Mouse (Mus musculus): Measurements from ENCODE around the gene Srrm3. TPM values are rescaled to one million over a fixed set of nuclear protein-coding genes. Genes with fewer than 3 reads are reported as not detected.

Gene Srrm3
- polyA plus RNA-seq, 1 experiment from 2014 or later, result 0.57 TPM

- H3K4me3 ChIP-seq (ENCODE audit: low read length), result no peak overlapping the region
- H3K27me3 ChIP-seq (ENCODE audit: control insufficient read depth, insufficient read depth, low read depth, low read length), result no peaks in the 10 kb centered on the region
- no peak for ATAC-seq (ENCODE audit: low read depth)
- no peak overlapping the region for H3K9ac ChIP-seq (ENCODE audit: low read length)
- no peak overlapping the region for H3K4me2 ChIP-seq (ENCODE audit: low read depth, low read length)
- no peak overlapping the region for H3K27ac ChIP-seq (ENCODE audit: low read length)
- H3K36me3 ChIP-seq (ENCODE audit: control insufficient read depth, insufficient read depth, low read length), result peaks cover 23% of the 10 kb centered on the region
- WGBS, result 83% methylated on average over 11 of the region's 11 CpGs
- H3K4me1 ChIP-seq (replicated peaks; ENCODE audit: control insufficient read depth, insufficient read depth, low read length), result peaks cover 22% of the 10 kb centered on the region
- H3K9me3 ChIP-seq (ENCODE audit: control insufficient read depth, low read length), result no peaks in the 10 kb centered on the region
These were observed 105.0 kb downstream of the Srrm3 start for GRCm38 (mm10) chr5:135911633-135912220.

- no peaks in the 10 kb centered on the region for H3K27me3 ChIP-seq (ENCODE audit: control insufficient read depth, insufficient read depth, low read depth, low read length)
- H3K36me3 ChIP-seq (ENCODE audit: control insufficient read depth, insufficient read depth, low read length), result peaks cover 29% of the 10 kb centered on the region
These were observed 106.5 kb downstream of the Srrm3 start for GRCm38 (mm10) chr5:135913201-135913600.

GRCm38 (mm10) chr5:135914156-135914555 lies 107.5 kb downstream of the Srrm3 start:
- Histone ChIP-seq H3K9ac (ENCODE audit: low read length) (no peak overlapping the region; the same call in 1 of the 2 replicates), H3K36me3 (ENCODE audit: control insufficient read depth, insufficient read depth, low read length) (peaks cover 33% of the 10 kb centered on the region), H3K4me2 (ENCODE audit: low read depth, low read length) (no peak overlapping the region), H3K4me3 (ENCODE audit: low read length) (no peak overlapping the region), H3K27me3 (ENCODE audit: control insufficient read depth, insufficient read depth, low read depth, low read length) (no peaks in the 10 kb centered on the region), H3K4me1 (replicated peaks; ENCODE audit: control insufficient read depth, insufficient read depth, low read length) (peaks cover 12% of the 10 kb centered on the region), H3K27ac (ENCODE audit: low read length) (no peak overlapping the region), H3K9me3 (ENCODE audit: control insufficient read depth, low read length) (no peaks in the 10 kb centered on the region)
- 64% methylated on average over 6 of the region's 6 CpGs for WGBS
- peak; percentile 18; the same call in 1 of the 2 replicates for ATAC-seq (ENCODE audit: low read depth)

More at GRCm38 (mm10) chr5:135913201-135913600, 106.5 kb downstream of the Srrm3 start:
- Histone ChIP-seq H3K27ac (ENCODE audit: low read length) (no peak overlapping the region), H3K4me3 (ENCODE audit: low read length) (no peak overlapping the region), H3K9ac (ENCODE audit: low read length) (no peak overlapping the region), H3K4me2 (ENCODE audit: low read depth, low read length) (no peak overlapping the region), H3K9me3 (ENCODE audit: control insufficient read depth, low read length) (no peaks in the 10 kb centered on the region), H3K4me1 (replicated peaks; ENCODE audit: control insufficient read depth, insufficient read depth, low read length) (peaks cover 14% of the 10 kb centered on the region)
- 61% methylated on average over 5 of the region's 5 CpGs for WGBS
- peak; percentile 34; the same call in 1 of the 2 replicates for ATAC-seq (ENCODE audit: low read depth)

- Histone ChIP-seq H3K9ac (ENCODE audit: low read length) (no peak overlapping the region), H3K36me3 (ENCODE audit: control insufficient read depth, insufficient read depth, low read length) (peaks cover 22% of the 10 kb centered on the region), H3K4me1 (replicated peaks; ENCODE audit: control insufficient read depth, insufficient read depth, low read length) (peaks cover 10% of the 10 kb centered on the region; the same call in 1 of the 2 replicates), H3K27me3 (ENCODE audit: control insufficient read depth, insufficient read depth, low read depth, low read length) (no peaks in the 10 kb centered on the region), H3K4me3 (ENCODE audit: low read length) (no peak overlapping the region), H3K27ac (ENCODE audit: low read length) (no peak overlapping the region), H3K9me3 (ENCODE audit: control insufficient read depth, low read length) (no peaks in the 10 kb centered on the region), H3K4me2 (ENCODE audit: low read depth, low read length) (no peak overlapping the region)
- no peak; the same call in 1 of the 2 replicates for ATAC-seq (ENCODE audit: low read depth)
- WGBS, result 60% methylated on average over 6 of the region's 6 CpGs
These were observed 109.4 kb downstream of the Srrm3 start for GRCm38 (mm10) chr5:135916051-135916565.

GRCm38 (mm10) chr5:135916601-135917000 lies 109.9 kb downstream of the Srrm3 start:
- ATAC-seq (ENCODE audit: low read depth), result no peak
- Histone ChIP-seq H3K36me3 (ENCODE audit: control insufficient read depth, insufficient read depth, low read length) (peaks cover 22% of the 10 kb centered on the region), H3K27me3 (ENCODE audit: control insufficient read depth, insufficient read depth, low read depth, low read length) (no peaks in the 10 kb centered on the region), H3K4me3 (ENCODE audit: low read length) (no peak overlapping the region), H3K9me3 (ENCODE audit: control insufficient read depth, low read length) (no peaks in the 10 kb centered on the region), H3K4me1 (replicated peaks; ENCODE audit: control insufficient read depth, insufficient read depth, low read length) (peaks cover 10% of the 10 kb centered on the region; the same call in 1 of the 2 replicates), H3K4me2 (ENCODE audit: low read depth, low read length) (no peak overlapping the region), H3K27ac (ENCODE audit: low read length) (no peak overlapping the region), H3K9ac (ENCODE audit: low read length) (no peak overlapping the region)
- WGBS, result 75% methylated on average over 3 of the region's 3 CpGs

GRCm38 (mm10) chr5:135917327-135918058 lies 110.8 kb downstream of the Srrm3 start:
- no peak overlapping the region for H3K4me2 ChIP-seq (ENCODE audit: low read depth, low read length)
- 89% methylated on average over 8 of the region's 8 CpGs for WGBS
- H3K9ac ChIP-seq (ENCODE audit: low read length), result no peak overlapping the region
- H3K36me3 ChIP-seq (ENCODE audit: control insufficient read depth, insufficient read depth, low read length), result peaks cover 28% of the 10 kb centered on the region
- ATAC-seq (ENCODE audit: low read depth), result no peak
- no peak overlapping the region for H3K27ac ChIP-seq (ENCODE audit: low read length)
- H3K4me3 ChIP-seq (ENCODE audit: low read length), result no peak overlapping the region
- H3K9me3 ChIP-seq (ENCODE audit: control insufficient read depth, low read length), result no peaks in the 10 kb centered on the region
- no peaks in the 10 kb centered on the region for H3K27me3 ChIP-seq (ENCODE audit: control insufficient read depth, insufficient read depth, low read depth, low read length)
- peaks cover 10% of the 10 kb centered on the region; the same call in 1 of the 2 replicates for H3K4me1 ChIP-seq (replicated peaks; ENCODE audit: control insufficient read depth, insufficient read depth, low read length)

- Histone ChIP-seq H3K27ac (ENCODE audit: low read length) (no peak overlapping the region), H3K36me3 (ENCODE audit: control insufficient read depth, insufficient read depth, low read length) (peaks cover 28% of the 10 kb centered on the region)
These were observed 111.4 kb downstream of the Srrm3 start for GRCm38 (mm10) chr5:135918059-135918437.

GRCm38 (mm10) chr5:135918593-135918992 lies 111.9 kb downstream of the Srrm3 start:
- WGBS, result 94% methylated on average over 5 of the region's 5 CpGs
- ATAC-seq (ENCODE audit: low read depth), result no peak
- Histone ChIP-seq H3K27ac (ENCODE audit: low read length) (no peak overlapping the region), H3K4me1 (replicated peaks; ENCODE audit: control insufficient read depth, insufficient read depth, low read length) (peaks cover 8% of the 10 kb centered on the region; the same call in 1 of the 2 replicates), H3K36me3 (ENCODE audit: control insufficient read depth, insufficient read depth, low read length) (peaks cover 29% of the 10 kb centered on the region), H3K9ac (ENCODE audit: low read length) (no peak overlapping the region), H3K4me3 (ENCODE audit: low read length) (no peak overlapping the region), H3K4me2 (ENCODE audit: low read depth, low read length) (no peak overlapping the region), H3K9me3 (ENCODE audit: control insufficient read depth, low read length) (no peaks in the 10 kb centered on the region), H3K27me3 (ENCODE audit: control insufficient read depth, insufficient read depth, low read depth, low read length) (no peaks in the 10 kb centered on the region)

More at GRCm38 (mm10) chr5:135918059-135918437, 111.4 kb downstream of the Srrm3 start:
- ATAC-seq (ENCODE audit: low read depth), result no peak
- Histone ChIP-seq H3K4me2 (ENCODE audit: low read depth, low read length) (no peak overlapping the region), H3K4me3 (ENCODE audit: low read length) (no peak overlapping the region), H3K9ac (ENCODE audit: low read length) (no peak overlapping the region), H3K4me1 (replicated peaks; ENCODE audit: control insufficient read depth, insufficient read depth, low read length) (peaks cover 10% of the 10 kb centered on the region; the same call in 1 of the 2 replicates), H3K27me3 (ENCODE audit: control insufficient read depth, insufficient read depth, low read depth, low read length) (no peaks in the 10 kb centered on the region), H3K9me3 (ENCODE audit: control insufficient read depth, low read length) (no peaks in the 10 kb centered on the region)
- 91% methylated on average over 5 of the region's 5 CpGs for WGBS

- H3K27ac ChIP-seq (ENCODE audit: low read length), result no peak overlapping the region
These were observed 113.2 kb downstream of the Srrm3 start for GRCm38 (mm10) chr5:135919902-135920301.

More at GRCm38 (mm10) chr5:135919902-135920301, 113.2 kb downstream of the Srrm3 start:
- H3K9ac ChIP-seq (ENCODE audit: low read length), result no peak overlapping the region
- H3K4me2 ChIP-seq (ENCODE audit: low read depth, low read length), result no peak overlapping the region
- no peak for ATAC-seq (ENCODE audit: low read depth)
- peaks cover 32% of the 10 kb centered on the region for H3K36me3 ChIP-seq (ENCODE audit: control insufficient read depth, insufficient read depth, low read length)
- H3K9me3 ChIP-seq (ENCODE audit: control insufficient read depth, low read length), result no peaks in the 10 kb centered on the region
- H3K27me3 ChIP-seq (ENCODE audit: control insufficient read depth, insufficient read depth, low read depth, low read length), result no peaks in the 10 kb centered on the region
- no peak overlapping the region for H3K4me3 ChIP-seq (ENCODE audit: low read length)
- H3K4me1 ChIP-seq (replicated peaks; ENCODE audit: control insufficient read depth, insufficient read depth, low read length), result no peaks in the 10 kb centered on the region; the same call in 1 of the 2 replicates
- 79% methylated on average over 3 of the region's 3 CpGs for WGBS
